Mouse (Mus musculus): ENCODE results near the gene Sigirr.

GRCm38 (mm10) chr7:141061269-141061692, 39.1 kb downstream of the Sigirr start:
- TF ChIP-seq CTCF (IDR thresholded peaks at IDR 0.05; ENCODE audit: control insufficient read depth, insufficient read depth, insufficient replicate concordance, low read depth, low read length) (no peak), POLR2A (IDR thresholded peaks at IDR 0.05; ENCODE audit: control insufficient read depth, low read depth, low read length) (peak; percentile 44; the same call in 1 of the 2 replicates)

All from testis, adult 2 months (tissue).